In genomic region chr1:137905566-137905965, GRCm38 (mm10) we compare ENCODE assay signal across 13 mouse cellular contexts.
A peak's percentile ranks its signal among the peaks of the same experiment; 100 is the strongest.
DNase-seq lines count a peak whose midpoint lies in the region; ATAC-seq and TF ChIP-seq lines count a peak whose summit lies in the region.
"Had no signal": no experiment of that assay in that cellular context is flagged by ENCODE, and none has a peak within 500 bp of the region (broad histone marks: within the 10 kb centered on the region; RNA-seq: fewer than 3 reads in every experiment).

No protein-coding gene starts in this region.

- 42% methylated on average over 5 of the region's 5 CpGs for WGBS in lung, postnatal 0 days
- WGBS in hindbrain, embryonic 14.5 days: 58% methylated on average over 5 of the region's 5 CpGs
- WGBS in midbrain, postnatal 0 days: 55% methylated on average over 5 of the region's 5 CpGs
- 78% methylated on average over 5 of the region's 5 CpGs for WGBS in kidney, adult 2 months

- no peak for DNase-seq in frontal cortex, adult 2 months (ENCODE audit: extremely low spot score in 1 of 2, low spot score in 1 of 2)
- no peak for DNase-seq in lung, postnatal 0 days (ENCODE audit: low spot score)
- no peak for DNase-seq in lung, postnatal 25 days (ENCODE audit: low spot score)
- no peak for DNase-seq in hindbrain, embryonic 14.5 days (ENCODE audit: low spot score)
- no peak for DNase-seq in midbrain, postnatal 0 days (ENCODE audit: low spot score)
- DNase-seq in kidney, adult 2 months: no peak
- DNase-seq: B cell, adult 2 months; heart, adult 2 months; left cerebral cortex, postnatal 4 days; spleen, adult 18-20 months had no signal

- no peaks in the 10 kb centered on the region for H3K27me3 ChIP-seq in lung, postnatal 0 days (replicated peaks; ENCODE audit: insufficient read depth, low read length)
- H3K27me3 ChIP-seq in hindbrain, embryonic 14.5 days (ENCODE audit: control insufficient read depth, insufficient read depth, low read length): no peaks in the 10 kb centered on the region
- no peaks in the 10 kb centered on the region for H3K27me3 ChIP-seq in midbrain, postnatal 0 days (ENCODE audit: insufficient read depth, low read length)
- no peaks in the 10 kb centered on the region for H3K27me3 ChIP-seq in kidney, adult 2 months (replicated peaks; ENCODE audit: control insufficient read depth, insufficient read depth, low read length)

- 0 out of 2 replicates have a peak overlapping the region, but pooled peaks have one; percentile 14 for H3K4me2 ChIP-seq in lung, postnatal 0 days (replicated peaks; ENCODE audit: low read depth, low read length)
- H3K4me2 ChIP-seq in hindbrain, embryonic 14.5 days (replicated peaks): peak overlapping the region; percentile 15; the same call in 1 of the 2 replicates
- H3K4me2 ChIP-seq in midbrain, postnatal 0 days (ENCODE audit: low read depth, low read length, poor library complexity, severe bottlenecking): peak overlapping the region; percentile 9; the same call in 1 of the 2 replicates

- H3K4me3 ChIP-seq in lung, postnatal 0 days (ENCODE audit: low read depth, low read length): no peak overlapping the region
- H3K4me3 ChIP-seq in hindbrain, embryonic 14.5 days (replicated peaks; ENCODE audit: low read length): no peak overlapping the region
- no peak overlapping the region for H3K4me3 ChIP-seq in midbrain, postnatal 0 days (ENCODE audit: low read depth, low read length)
- H3K4me3 ChIP-seq in kidney, adult 2 months (ENCODE audit: insufficient read depth, low read depth, low read length): no peak overlapping the region
- H3K4me3 ChIP-seq: heart, adult 2 months had no signal

- H3K4me1 ChIP-seq in lung, postnatal 0 days (ENCODE audit: insufficient read depth, low read depth, low read length): peaks cover 6% of the 10 kb centered on the region
- H3K4me1 ChIP-seq in hindbrain, embryonic 14.5 days (replicated peaks; ENCODE audit: control insufficient read depth, insufficient read depth, low read length): peaks cover 48% of the 10 kb centered on the region
- H3K4me1 ChIP-seq in midbrain, postnatal 0 days (ENCODE audit: insufficient read depth, low read length): 0 out of 2 replicates have a peak, but pooled peaks cover 5% of the 10 kb centered on the region
- peaks cover 3% of the 10 kb centered on the region; the same call in 1 of the 2 replicates for H3K4me1 ChIP-seq in kidney, adult 2 months (ENCODE audit: control insufficient read depth, insufficient read depth, low read length)

- no peaks in the 10 kb centered on the region for H3K9me3 ChIP-seq in lung, postnatal 0 days (ENCODE audit: low read length)
- no peaks in the 10 kb centered on the region for H3K9me3 ChIP-seq in hindbrain, embryonic 14.5 days (ENCODE audit: control insufficient read depth, low read length)
- H3K9me3 ChIP-seq in midbrain, postnatal 0 days (ENCODE audit: low read length): no peaks in the 10 kb centered on the region

- TF ChIP-seq EP300 in lung, postnatal 0 days (IDR thresholded peaks at IDR 0.05): no peak

- 0 out of 2 replicates have a peak, but pooled peaks cover 6% of the 10 kb centered on the region for H3K36me3 ChIP-seq in lung, postnatal 0 days (ENCODE audit: insufficient read depth, low read length)
- peaks cover 5% of the 10 kb centered on the region; the same call in 1 of the 2 replicates for H3K36me3 ChIP-seq in hindbrain, embryonic 14.5 days (replicated peaks; ENCODE audit: control insufficient read depth, insufficient read depth)
- H3K36me3 ChIP-seq in midbrain, postnatal 0 days (ENCODE audit: insufficient read depth, low read length): no peaks in the 10 kb centered on the region
- no peaks in the 10 kb centered on the region for H3K36me3 ChIP-seq in kidney, adult 2 months (ENCODE audit: control insufficient read depth, insufficient read depth, low read length)

- H3K9ac ChIP-seq in lung, postnatal 0 days (replicated peaks; ENCODE audit: low read depth): no peak overlapping the region
- no peak overlapping the region for H3K9ac ChIP-seq in hindbrain, embryonic 14.5 days
- no peak overlapping the region for H3K9ac ChIP-seq in midbrain, postnatal 0 days (replicated peaks; ENCODE audit: low read length, poor library complexity, severe bottlenecking)

- peak; percentile 54 for ATAC-seq in frontal cortex, adult (ENCODE audit: low TSS enrichment)
- ATAC-seq in lung, postnatal 0 days: no peak
- ATAC-seq in hindbrain, embryonic 14.5 days (ENCODE audit: low FRiP score): no peak
- ATAC-seq in midbrain, postnatal 0 days (ENCODE audit: low FRiP score): no peak
- ATAC-seq in monocyte, adult 5-6 weeks (replicated peaks; ENCODE audit: insufficient number of reproducible peaks, low FRiP score, low TSS enrichment, poor library complexity, severe bottlenecking): no peak
- ATAC-seq: inflammation-experienced regulatory T-cells, adult 6 months had no signal

- H3K27ac ChIP-seq in lung, postnatal 0 days (ENCODE audit: low read length): peak overlapping the region; percentile 47; the same call in 1 of the 2 replicates
- no peak overlapping the region for H3K27ac ChIP-seq in hindbrain, embryonic 14.5 days
- H3K27ac ChIP-seq in midbrain, postnatal 0 days (ENCODE audit: low read depth, low read length): 0 out of 2 replicates have a peak overlapping the region, but pooled peaks have one; percentile 32
- no peak overlapping the region for H3K27ac ChIP-seq in kidney, adult 2 months (ENCODE audit: insufficient read depth, low read depth, low read length)
- H3K27ac ChIP-seq: heart, adult 2 months had no signal

- TF ChIP-seq CTCF in lung, postnatal 0 days (IDR thresholded peaks at IDR 0.05): no peak
- no peak for TF ChIP-seq CTCF in midbrain, postnatal 0 days (IDR thresholded peaks at IDR 0.05)
- TF ChIP-seq CTCF in kidney, adult 2 months (conservative IDR thresholded peaks at IDR 0.05; ENCODE audit: insufficient read depth, insufficient read length, low read depth, low read length): no peak

- no peak for TF ChIP-seq POLR2A in kidney, adult 2 months (IDR thresholded peaks at IDR 0.05; ENCODE audit: low read depth, low read length)

Comparison
In these comparisons a context has a peak if more than half of its experiments do, and no peak if none do; other contexts are left out.
1. H3K27ac ChIP-seq: peak in lung, postnatal 0 days (single experiment) and midbrain, postnatal 0 days (single experiment); none in hindbrain, embryonic 14.5 days (single experiment) and kidney, adult 2 months (single experiment).
2. Peak in every context shown above with its lines, with median percentiles within 50 percentile points of each other: H3K4me2 ChIP-seq.